Mouse (Mus musculus) stomach, embryonic 15.5 days (tissue): ENCODE measurements around the gene Zscan4-ps3. TPM values are rescaled to one million over a fixed set of nuclear protein-coding genes. Genes with fewer than 3 reads are reported as not detected.
"Not testable (repeated sequence)": the region's sequence is repeated elsewhere in the genome, so short reads cannot be mapped to it uniquely, and the experiment has no call there.

Source experiments
- ATAC-seq: fragments of 200-750 bp; cut with Nextera tagmentation; 2 replicates; pipeline ENCODE4 v1.8.0; 2017; ENCODE audit warnings: low read depth, moderate number of reproducible peaks, moderate TSS enrichment; ENCODE audit not compliant: insufficient read depth, low FRiP score
- H3K27ac ChIP-seq: fragments of 300-500 bp; sonication (generic); 2 replicates; pipeline ENCODE4 v1.5.1; 2015; ENCODE audit warnings: mild to moderate bottlenecking, inconsistent platforms
- H3K27me3 ChIP-seq: fragments of 300-500 bp; sonication (generic); replicated peaks from 2 replicates; pipeline ENCODE4 v1.6.1; 2015; ENCODE audit warnings: inconsistent platforms
- H3K36me3 ChIP-seq: fragments of 300-500 bp; sonication (generic); 2 replicates; pipeline ENCODE4 v1.6.1; 2015; ENCODE audit warnings: inconsistent platforms
- H3K4me1 ChIP-seq: fragments of 300-500 bp; sonication (generic); 2 replicates; pipeline ENCODE4 v1.6.1; 2015; ENCODE audit warnings: inconsistent platforms
- H3K4me2 ChIP-seq: fragments of 300-500 bp; sonication (generic); 2 replicates; pipeline ENCODE4 v1.6.1; 2015; ENCODE audit warnings: mild to moderate bottlenecking, inconsistent platforms
- H3K4me3 ChIP-seq: fragments of 300-500 bp; sonication (generic); replicated peaks from 2 replicates; pipeline ENCODE4 v1.5.1; 2015; ENCODE audit warnings: inconsistent platforms
- H3K9ac ChIP-seq: fragments of 300-500 bp; sonication (generic); 2 replicates; pipeline ENCODE4 v1.6.1; 2015; ENCODE audit warnings: inconsistent platforms
- H3K9me3 ChIP-seq: fragments of 300-500 bp; sonication (generic); 2 replicates; pipeline ENCODE4 v1.6.1; 2016; ENCODE audit warnings: inconsistent platforms
- WGBS: fragments of 180-500 bp; shearing (Covaris S2); methylation state at CpG from one replicate; pipeline ENCODE4 v1.1.7; 2015; 5-methylcytosine and 5-hydroxymethylcytosine counted together
- polyA plus RNA-seq: library from polyadenylated mRNA; unstranded; fragments of >200 nt; fragmentation: Nextera tagmentation; extraction: Ambion mirVana; gene quantifications from 2 replicates; pipeline ENCODE4 v1.2.1, GENCODE M21; 2015

The Zscan4-ps3 gene
- polyA plus RNA-seq = not detected in 2 replicates

DNA sequence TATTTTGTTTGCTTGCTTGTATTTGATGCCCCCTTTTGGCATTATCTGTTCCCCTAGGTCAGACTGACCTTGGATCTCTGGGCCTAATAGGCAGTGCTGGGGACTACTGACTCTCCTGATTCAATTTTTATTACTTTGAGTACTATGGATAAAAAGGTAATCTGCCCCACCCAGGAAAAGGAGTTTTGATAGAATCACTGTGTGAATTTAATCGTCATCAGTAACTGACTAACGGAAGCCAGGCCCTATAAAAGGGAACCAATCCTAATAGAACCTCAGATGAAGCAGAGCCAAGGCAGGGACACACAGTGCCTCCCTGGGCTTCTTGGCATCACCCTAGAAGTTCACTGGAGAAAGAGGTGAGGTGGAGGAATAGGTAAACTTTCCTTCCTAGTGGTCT, at the start of gene Zscan4-ps3:
TSS of gene Zscan4-ps3 (plus strand) at position 301 of the 400 bp plus-strand sequence.
- not testable (repeated sequence) for H3K27me3 ChIP-seq, H3K4me2 ChIP-seq, H3K36me3 ChIP-seq, ATAC-seq, H3K9me3 ChIP-seq, H3K9ac ChIP-seq, H3K4me3 ChIP-seq, H3K27ac ChIP-seq, H3K4me1 ChIP-seq
- WGBS = 83% methylated on average over 2 of the region's 2 CpGs

DNA sequence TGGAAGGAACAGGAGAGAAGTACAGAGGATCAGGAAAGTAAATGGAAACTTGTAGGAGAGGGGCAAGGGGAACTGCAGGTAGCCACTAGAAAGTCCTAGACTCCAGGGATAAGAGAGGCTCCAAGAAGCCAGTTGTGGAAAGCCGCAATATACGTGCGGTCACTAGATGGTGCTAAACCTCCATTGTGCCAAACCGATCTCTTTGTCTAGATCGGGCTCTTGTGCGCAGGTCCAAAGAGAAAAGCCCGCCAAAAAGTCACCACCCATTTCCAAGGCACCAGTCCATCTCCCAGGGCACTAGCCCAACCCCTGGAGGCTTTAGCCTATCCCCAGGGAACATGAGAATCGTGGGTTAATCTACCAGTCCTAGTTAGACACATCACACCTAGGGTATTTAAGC, 8.0 kb downstream of the Zscan4-ps3 start:
- H3K36me3 ChIP-seq, ATAC-seq, H3K4me3 ChIP-seq, H3K27ac ChIP-seq, H3K4me2 ChIP-seq, H3K4me1 ChIP-seq, H3K9me3 ChIP-seq, H3K27me3 ChIP-seq, H3K9ac ChIP-seq: not testable (repeated sequence)
- WGBS = 14% methylated on average over 8 of the region's 8 CpGs

Other genes starting within 250 kb of the Zscan4-ps3 start
- not detected in 2 replicates for gene Zscan4f, start 211.4 kb upstream of the Zscan4-ps3 start, polyA plus RNA-seq
- not detected in 2 replicates for gene Zscan4-ps2, start 95.0 kb upstream of the Zscan4-ps3 start, polyA plus RNA-seq
- not detected in 2 replicates for gene Vmn1r72, start 70.8 kb downstream of the Zscan4-ps3 start, polyA plus RNA-seq
- not detected in 2 replicates for gene Vmn1r73, start 121.0 kb downstream of the Zscan4-ps3 start, polyA plus RNA-seq
- not detected in 2 replicates for gene Vmn1r74, start 224.7 kb downstream of the Zscan4-ps3 start, polyA plus RNA-seq